Mouse (Mus musculus) lung, embryonic 14.5 days (tissue): ENCODE measurements around the gene Msi2. TPM values are rescaled to one million over a fixed set of nuclear protein-coding genes. Genes with fewer than 3 reads are reported as not detected.

ENCODE experiments used
- ATAC-seq: fragments of 200-750 bp; cut with Nextera tagmentation; 2 replicates; pipeline ENCODE4 v1.8.0; 2017; ENCODE audit warnings: mild to moderate bottlenecking, moderate TSS enrichment, moderate library complexity; ENCODE audit not compliant: insufficient read depth
- DNase-seq: peaks from one replicate; pipeline ENCODE4 v3.0.0-alpha.2; 2015
- H3K27ac ChIP-seq: fragments of 300-500 bp; sonication (generic); 2 replicates; pipeline ENCODE4 v1.5.1; 2014; ENCODE audit warnings: low read depth, mild to moderate bottlenecking, moderate library complexity
- H3K27me3 ChIP-seq: fragments of 300-500 bp; sonication (generic); 2 replicates; pipeline ENCODE4 v1.6.1; 2014; ENCODE audit warnings: low read length, control low read depth; ENCODE audit not compliant: insufficient read depth
- H3K36me3 ChIP-seq: fragments of 300-500 bp; sonication (generic); 2 replicates; pipeline ENCODE4 v1.6.1; 2014; ENCODE audit warnings: control low read depth; ENCODE audit not compliant: insufficient read depth
- H3K4me1 ChIP-seq: fragments of 300-500 bp; sonication (generic); 2 replicates; pipeline ENCODE4 v1.6.1; 2014; ENCODE audit warnings: antibody characterized with exemption, control low read depth; ENCODE audit not compliant: insufficient read depth
- H3K4me2 ChIP-seq: fragments of 300-500 bp; sonication (generic); 2 replicates; pipeline ENCODE4 v1.6.1; 2014; ENCODE audit warnings: mild to moderate bottlenecking
- H3K4me3 ChIP-seq: fragments of 300-500 bp; sonication (generic); 2 replicates; pipeline ENCODE4 v1.5.1; 2014; ENCODE audit warnings: low read depth, low read length
- H3K9ac ChIP-seq: fragments of 300-500 bp; sonication (generic); 2 replicates; pipeline ENCODE4 v1.6.1; 2014
- H3K9me3 ChIP-seq: fragments of 300-500 bp; sonication (generic); 2 replicates; pipeline ENCODE4 v1.6.1; 2016; ENCODE audit warnings: low read depth, low read length, control low read depth
- CTCF ChIP-seq: IDR thresholded peaks from 2 replicates; pipeline ENCODE4 v1.5.1; 2016; ENCODE audit warnings: antibody characterized with exemption, low read depth
- WGBS: fragments of 180-500 bp; shearing (Covaris S2); extraction: QIAGEN DNeasy Blood & Tissue Kit; methylation state at CpG from one replicate; pipeline ENCODE4 v1.1.7; 2014; 5-methylcytosine and 5-hydroxymethylcytosine counted together
- polyA plus RNA-seq: library from polyadenylated mRNA; unstranded; fragments of >200 nt; fragmentation: Nextera tagmentation; extraction: Ambion mirVana; gene quantifications from 2 replicates; pipeline ENCODE4 v1.2.1, GENCODE M21; 2014

Msi2 gene
- polyA plus RNA-seq, 1 experiment from 2014 or later, result 12.7 TPM

DNA sequence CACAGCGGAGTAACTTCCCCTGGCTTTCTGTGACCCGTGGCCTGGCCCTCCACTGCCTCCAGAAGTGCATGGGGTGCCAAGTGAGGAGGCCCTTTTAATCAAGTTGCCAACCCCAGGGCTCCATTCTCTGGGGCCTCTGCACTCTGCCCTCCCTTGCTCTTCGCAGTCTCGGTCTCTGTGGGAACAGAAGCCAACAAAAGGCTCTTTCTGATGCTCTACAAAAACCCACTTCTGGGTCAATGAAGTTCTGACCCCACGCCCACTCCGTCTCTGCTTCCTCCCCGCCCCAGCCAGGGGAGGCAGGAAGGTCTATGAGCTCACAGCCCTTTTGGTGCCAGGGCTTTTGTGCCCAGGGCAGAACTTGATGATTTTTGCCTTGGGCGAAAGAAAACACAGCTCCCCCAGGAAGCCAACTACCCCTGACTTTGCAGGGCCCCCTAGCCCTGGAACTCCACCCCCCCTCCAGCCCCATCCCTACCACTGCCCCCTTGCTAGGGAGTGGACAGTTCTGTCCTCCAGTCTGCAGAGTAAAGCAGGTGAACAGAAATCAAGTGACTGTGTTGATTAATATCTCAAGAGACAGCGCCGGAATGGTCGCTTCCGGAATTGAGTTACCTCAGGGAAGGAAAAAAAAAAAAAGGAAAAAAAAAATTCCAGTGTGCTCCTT, 246.2 kb downstream of the Msi2 start:
- no peaks in the 10 kb centered on the region for H3K36me3 ChIP-seq
- ATAC-seq (no peak), DNase-seq (no peak)
- H3K27ac ChIP-seq, result 0 out of 2 replicates have a peak overlapping the region, but pooled peaks have one; percentile 12
- H3K9ac ChIP-seq, result no peak overlapping the region
- H3K27me3 ChIP-seq, result no peaks in the 10 kb centered on the region
- no peak overlapping the region for H3K4me3 ChIP-seq
- H3K9me3 ChIP-seq, result no peaks in the 10 kb centered on the region
- no peak for TF ChIP-seq CTCF
- H3K4me2 ChIP-seq, result no peak overlapping the region
- 51% methylated on average over 12 of the region's 12 CpGs for WGBS
- peaks cover 21% of the 10 kb centered on the region for H3K4me1 ChIP-seq

DNA sequence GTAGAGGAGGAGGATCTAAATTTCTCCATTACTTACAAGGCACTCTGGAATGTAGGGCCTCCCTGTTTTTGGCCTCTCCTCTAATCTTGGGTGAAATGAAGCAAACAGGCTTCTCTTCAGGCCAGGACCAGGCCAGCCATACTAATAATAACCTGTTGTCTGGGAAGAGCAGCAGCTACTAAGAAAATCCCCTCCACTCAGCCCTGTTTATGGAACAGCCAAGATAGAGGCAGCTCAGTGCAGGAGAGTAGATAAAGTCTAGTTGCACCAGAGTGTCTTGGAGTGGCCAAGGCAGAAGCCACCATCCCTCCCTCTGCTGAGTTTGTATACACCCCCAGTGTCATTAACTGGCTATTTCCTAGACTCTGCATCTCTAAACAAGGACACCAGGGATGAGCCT, 247.7 kb downstream of the Msi2 start:
- Histone ChIP-seq H3K4me3 (no peak overlapping the region), H3K36me3 (no peaks in the 10 kb centered on the region), H3K9me3 (no peaks in the 10 kb centered on the region), H3K27me3 (no peaks in the 10 kb centered on the region), H3K9ac (no peak overlapping the region), H3K27ac (peak overlapping the region; percentile 12; the same call in 1 of the 2 replicates), H3K4me2 (no peak overlapping the region), H3K4me1 (peaks cover 21% of the 10 kb centered on the region)
- no peak for ATAC-seq
- no peak for TF ChIP-seq CTCF
- no peak for DNase-seq

DNA sequence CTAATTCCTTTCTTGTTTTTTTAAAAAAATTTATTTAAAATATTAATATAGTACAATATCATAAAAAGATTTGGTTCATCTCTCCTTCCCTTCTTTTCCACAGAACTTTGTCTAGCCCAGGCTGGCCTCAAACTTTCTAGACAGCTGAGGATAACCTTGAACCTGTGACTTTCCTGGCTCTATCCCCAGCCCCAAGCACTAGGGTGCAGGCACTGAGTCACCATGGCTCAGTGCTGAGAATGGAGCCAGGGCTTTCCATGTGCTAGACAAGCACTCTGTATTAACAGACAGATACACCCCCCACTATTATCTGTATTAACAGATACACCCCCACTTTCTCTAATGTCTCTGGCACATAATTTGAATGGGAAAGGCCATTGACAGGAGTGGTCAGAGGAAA, 249.3 kb downstream of the Msi2 start:
- no peak overlapping the region for H3K4me2 ChIP-seq
- no peak for TF ChIP-seq CTCF
- peaks cover 26% of the 10 kb centered on the region for H3K4me1 ChIP-seq
- no peak overlapping the region for H3K4me3 ChIP-seq
- no peak overlapping the region for H3K27ac ChIP-seq
- DNase-seq (no peak), ATAC-seq (no peak)
- H3K9ac ChIP-seq, result no peak overlapping the region
- no peaks in the 10 kb centered on the region for H3K9me3 ChIP-seq
- no peaks in the 10 kb centered on the region for H3K27me3 ChIP-seq
- H3K36me3 ChIP-seq, result no peaks in the 10 kb centered on the region

DNA sequence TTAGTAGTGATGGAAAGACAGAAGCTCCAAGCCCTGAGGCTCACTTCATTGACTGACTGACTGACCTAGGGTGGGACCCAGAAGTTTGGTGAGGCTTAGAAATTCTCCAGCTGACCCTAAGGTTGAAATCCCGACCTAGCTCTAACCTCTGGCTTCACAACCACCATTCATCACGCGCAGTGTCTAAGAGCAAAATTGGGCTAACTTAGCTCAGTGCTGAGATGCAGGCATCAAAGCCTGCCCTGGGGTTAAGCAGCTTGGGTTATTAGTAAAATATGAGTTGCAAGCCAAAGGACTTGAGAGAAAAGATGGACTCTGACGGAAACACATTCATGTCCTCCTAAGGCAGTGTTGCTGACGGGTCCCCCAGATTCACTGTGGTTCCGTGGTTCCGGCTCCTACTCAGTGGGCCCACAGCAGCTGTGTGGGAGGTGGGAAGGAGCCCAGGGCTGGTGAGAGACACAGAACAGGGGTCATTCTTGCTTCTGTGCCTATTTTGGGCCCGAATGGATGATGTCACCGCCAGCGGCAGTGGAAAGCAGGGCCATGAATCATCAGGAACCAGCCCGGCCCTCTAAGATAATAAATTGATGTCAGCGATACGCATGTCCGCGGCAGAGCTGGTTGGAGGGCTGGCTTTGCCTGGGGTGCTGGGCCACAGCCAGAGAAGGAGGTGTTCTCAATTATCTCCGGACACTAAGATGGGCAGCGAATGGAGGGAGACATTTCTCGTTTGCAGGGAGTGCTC, 250.6 kb downstream of the Msi2 start:
- ATAC-seq (peak; percentile 67; the same call in 1 of the 2 replicates), DNase-seq (peak; percentile 67)
- Histone ChIP-seq H3K9me3 (no peaks in the 10 kb centered on the region), H3K27me3 (no peaks in the 10 kb centered on the region), H3K36me3 (no peaks in the 10 kb centered on the region), H3K4me2 (peak overlapping the region; percentile 13; the same call in 1 of the 2 replicates), H3K9ac (no peak overlapping the region), H3K27ac (peak overlapping the region; percentile 45; the same call in 1 of the 2 replicates), H3K4me3 (no peak overlapping the region), H3K4me1 (peaks cover 29% of the 10 kb centered on the region)
- WGBS, result 38% methylated on average over 18 of the region's 18 CpGs
- no peak for TF ChIP-seq CTCF

- DNase-seq (no peak), ATAC-seq (no peak)
- peaks cover 29% of the 10 kb centered on the region for H3K4me1 ChIP-seq
- H3K27ac ChIP-seq, result no peak overlapping the region
- no peaks in the 10 kb centered on the region for H3K9me3 ChIP-seq
- no peak for TF ChIP-seq CTCF
- H3K9ac ChIP-seq, result no peak overlapping the region
- 54% methylated on average over 6 of the region's 6 CpGs for WGBS
- no peaks in the 10 kb centered on the region for H3K27me3 ChIP-seq
- no peak overlapping the region for H3K4me3 ChIP-seq
- H3K4me2 ChIP-seq, result no peak overlapping the region
- 0 out of 2 replicates have a peak, but pooled peaks cover 3% of the 10 kb centered on the region for H3K36me3 ChIP-seq
Measured at GRCm38 (mm10) chr11:88463951-88464350, 254.4 kb downstream of the Msi2 start.

DNA sequence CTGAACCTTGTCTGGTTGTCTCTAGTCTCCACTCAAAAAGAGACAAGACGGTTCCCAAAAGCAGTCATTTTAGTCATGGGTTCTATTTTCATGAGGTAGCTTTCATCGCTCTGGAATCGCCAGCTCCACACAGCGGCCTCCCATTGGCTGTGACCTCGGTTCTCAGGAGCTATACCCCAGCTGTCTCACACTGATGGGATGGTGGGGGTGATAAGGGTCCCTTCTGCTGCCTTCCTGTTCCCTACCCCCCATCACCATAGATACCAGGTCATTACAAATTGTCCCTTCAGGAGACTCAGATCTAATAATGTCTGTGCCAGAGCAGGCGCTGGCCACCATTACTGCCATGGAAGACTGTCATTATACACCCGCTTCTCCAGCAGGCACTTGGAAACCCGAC, 255.5 kb downstream of the Msi2 start:
- H3K27ac ChIP-seq, result no peak overlapping the region
- DNase-seq, result no peak
- TF ChIP-seq CTCF, result no peak
- WGBS, result 90% methylated on average over 8 of the region's 8 CpGs
- H3K36me3 ChIP-seq, result 0 out of 2 replicates have a peak, but pooled peaks cover 3% of the 10 kb centered on the region
- no peak overlapping the region for H3K4me3 ChIP-seq
- no peaks in the 10 kb centered on the region for H3K9me3 ChIP-seq
- ATAC-seq, result no peak
- H3K27me3 ChIP-seq, result no peaks in the 10 kb centered on the region
- H3K9ac ChIP-seq, result no peak overlapping the region
- peaks cover 24% of the 10 kb centered on the region for H3K4me1 ChIP-seq
- no peak overlapping the region for H3K4me2 ChIP-seq

GRCm38 (mm10) chr11:88461601-88462000, 256.7 kb downstream of the Msi2 start:
- Histone ChIP-seq H3K9me3 (no peaks in the 10 kb centered on the region), H3K27me3 (no peaks in the 10 kb centered on the region), H3K4me2 (no peak overlapping the region), H3K4me1 (peaks cover 20% of the 10 kb centered on the region), H3K27ac (no peak overlapping the region), H3K36me3 (0 out of 2 replicates have a peak, but pooled peaks cover 3% of the 10 kb centered on the region), H3K4me3 (no peak overlapping the region), H3K9ac (no peak overlapping the region)
- no peak for TF ChIP-seq CTCF
- DNase-seq, result no peak
- no peak for ATAC-seq
- WGBS, result 74% methylated on average over 4 of the region's 4 CpGs
